Mouse (Mus musculus): Measurements from ENCODE around the gene Mrgprb4. TPM values are rescaled to one million over a fixed set of nuclear protein-coding genes. Genes with fewer than 3 reads are reported as not detected.

Mrgprb4 gene
- not detected in 2 replicates for polyA plus RNA-seq (2012; rRNA removed)

GRCm38 (mm10) chr7:48199188-48199587 is at the start of gene Mrgprb4:
Mrgprb4 (minus strand) TSS chr7:48199288.

GRCm38 (mm10) chr7:48168919-48169318 is 30.2 kb downstream of the Mrgprb4 start, which contains the start of gene Mrgprb5:
Mrgprb5 (minus strand) TSS chr7:48169019.

Other genes with a start within 250 kb of the Mrgprb4 start
- not detected in 2 replicates for gene Mrgpra4, start 217.2 kb downstream of the Mrgprb4 start, polyA plus RNA-seq (2012; rRNA removed)
- not detected in 2 replicates for gene Mrgprx1, start 171.7 kb downstream of the Mrgprb4 start, polyA plus RNA-seq (2012; rRNA removed)
- gene Mrgprb5, start 30.3 kb downstream of the Mrgprb4 start, polyA plus RNA-seq (2012; rRNA removed): not detected in 2 replicates
- gene Mrgprb8, start 189.2 kb upstream of the Mrgprb4 start, polyA plus RNA-seq (2012; rRNA removed): not detected in 2 replicates